Mouse (Mus musculus) kidney, adult 8-10 months (tissue): ENCODE results near the gene Tln2.
A peak's percentile ranks its signal among the peaks of the same experiment; 100 is the strongest.
"Not testable (repeated sequence)": the region's sequence is repeated elsewhere in the genome, so short reads cannot be mapped to it uniquely, and the experiment has no call there.

Experiments used
- DNase-seq, 2 experiments: peaks; one replicate each; pipeline ENCODE4 v3.0.0; 2022

The Tln2 gene

DNA sequence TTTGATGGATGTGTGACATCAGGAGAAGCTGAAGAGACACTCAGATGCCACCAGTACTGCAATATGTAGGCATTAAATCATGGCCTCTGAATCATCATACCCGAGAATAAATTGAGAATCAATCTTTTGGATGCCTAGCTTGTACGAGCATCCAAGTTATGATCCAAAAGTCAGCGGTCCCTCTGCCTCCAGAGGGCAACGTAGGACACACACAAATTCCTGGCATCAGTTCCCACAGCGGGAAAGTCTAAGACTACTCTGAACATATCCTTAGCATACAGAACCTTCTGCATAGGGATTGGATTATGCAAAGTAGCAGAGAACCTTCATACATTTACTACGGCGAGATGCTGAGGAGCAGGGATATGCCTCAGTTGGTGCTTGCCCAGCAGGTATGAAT, 210.5 kb downstream of the Tln2 start:
- no peak for DNase-seq

DNA sequence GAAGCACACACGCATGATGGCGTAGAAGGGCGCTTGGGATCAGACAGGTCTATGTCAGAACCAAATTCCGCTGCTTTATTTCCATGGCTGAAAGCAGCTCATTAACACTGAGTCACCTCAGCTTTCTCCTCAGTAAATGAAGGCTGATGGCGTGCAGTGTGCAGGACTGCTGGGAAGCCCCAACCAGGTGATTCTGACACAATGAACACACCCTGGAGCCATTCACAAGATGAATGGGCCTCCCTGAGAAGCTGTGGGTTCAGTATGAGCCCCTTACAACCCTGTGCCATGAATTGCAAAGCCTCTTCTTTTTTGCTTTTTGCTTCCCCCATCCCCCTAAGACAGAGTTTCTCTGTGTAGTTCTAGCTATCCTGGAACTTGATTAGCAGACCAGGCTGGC, 212.3 kb downstream of the Tln2 start:
- DNase-seq: no peak

DNA sequence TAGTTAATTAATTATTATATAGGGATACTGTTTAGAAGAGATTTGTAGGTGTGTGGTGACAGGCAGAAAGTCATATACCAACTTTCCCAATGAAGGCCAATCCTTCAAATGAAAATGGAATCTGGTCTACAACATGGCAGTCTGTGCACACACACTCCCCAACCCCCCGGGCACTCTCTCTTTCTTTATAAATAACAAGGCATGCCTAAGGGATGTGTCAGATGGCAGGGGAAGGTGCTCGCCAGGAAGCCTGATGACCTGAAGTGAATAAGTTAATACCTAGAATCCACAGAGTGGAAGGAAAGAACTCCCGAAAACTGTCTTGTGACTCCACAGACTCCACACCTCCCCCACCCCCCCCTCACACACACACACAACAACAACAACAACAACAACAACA, 228.2 kb downstream of the Tln2 start:
- DNase-seq: no peak

GRCm38 (mm10) chr9:67328451-67328850, 231.1 kb downstream of the Tln2 start:
- DNase-seq: no peak

DNA sequence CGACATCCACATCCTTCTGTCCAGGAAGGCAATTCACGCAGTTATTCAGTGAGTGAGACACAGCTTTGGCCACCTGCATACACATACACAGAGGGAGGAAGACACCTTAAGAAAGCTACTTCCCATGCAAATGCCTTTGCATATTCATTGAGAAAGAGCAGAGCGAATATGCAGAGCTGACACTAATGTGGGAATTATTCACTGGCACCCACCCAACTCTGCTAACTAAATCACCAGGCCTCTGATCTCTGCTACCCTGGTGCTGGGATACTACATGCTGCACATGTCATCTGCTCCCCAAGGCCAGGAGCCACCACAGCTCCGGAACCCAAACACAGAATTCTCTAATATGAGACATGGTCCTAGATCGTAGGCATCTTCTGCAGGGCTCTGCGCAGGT, 237.6 kb downstream of the Tln2 start:
- no peak for DNase-seq

DNA sequence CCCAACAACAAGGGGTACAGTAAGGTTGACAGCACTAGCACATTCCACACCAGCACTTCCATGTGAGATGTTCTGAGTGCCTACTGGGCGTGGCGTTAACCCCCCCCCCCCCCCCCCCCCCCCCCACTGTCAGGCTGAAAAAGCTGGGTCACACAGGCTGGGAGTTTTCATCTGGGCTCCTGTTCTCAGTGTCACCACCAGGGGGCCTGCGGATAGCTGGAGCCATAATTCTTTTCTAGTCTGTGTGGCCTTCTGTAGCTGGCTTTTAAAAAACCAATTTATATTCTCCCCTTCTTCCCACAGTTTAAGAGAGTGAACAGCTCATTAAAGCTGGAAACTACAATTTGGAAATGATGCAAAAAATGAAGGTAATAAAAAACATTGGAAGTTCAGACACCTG, 244.1 kb downstream of the Tln2 start:
- DNase-seq: peak in 1 of 2 experiments; percentile 46

DNA sequence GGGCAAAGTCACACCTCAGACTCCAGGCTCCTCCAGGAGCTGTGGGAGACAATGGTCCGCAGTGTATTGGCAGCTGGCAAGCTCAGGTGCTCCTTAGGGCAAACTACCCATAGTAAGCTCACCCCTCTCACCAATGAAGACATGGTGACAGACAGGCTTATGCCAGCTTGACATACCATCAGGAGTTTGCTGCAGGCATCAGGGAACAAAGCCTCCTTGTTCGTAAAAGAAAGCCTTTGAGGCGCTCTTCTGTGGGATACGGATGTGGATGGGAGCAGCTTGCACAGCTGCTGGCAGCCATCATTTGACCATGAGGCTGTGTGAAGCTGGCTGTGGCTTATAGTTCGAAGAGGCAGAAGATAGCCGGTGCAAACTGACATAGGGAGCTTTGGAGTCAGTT, 254.5 kb downstream of the Tln2 start:
- no peak for DNase-seq

DNA sequence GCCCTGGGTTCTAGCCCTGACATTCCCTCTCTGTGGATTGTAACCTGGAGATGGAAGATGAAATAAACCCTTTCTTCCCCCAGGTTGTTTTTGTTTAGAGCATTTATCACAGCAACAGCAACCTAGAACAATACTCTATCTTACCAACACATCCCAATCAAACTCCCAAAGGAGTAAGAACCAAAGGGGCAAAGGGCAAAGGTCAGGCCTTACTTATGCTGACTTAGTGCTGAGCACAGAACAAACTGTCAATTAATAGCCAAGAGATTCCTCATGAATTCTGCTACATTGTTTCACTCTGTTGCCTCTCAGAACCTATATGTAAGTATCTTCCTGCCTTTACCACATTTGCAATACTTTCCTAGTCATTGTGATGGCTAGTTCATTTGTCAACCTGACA, 255.5 kb downstream of the Tln2 start:
- DNase-seq: peak; percentile 81 to 83

- DNase-seq: no peak
Observed at GRCm38 (mm10) chr9:67303038-67303437, 256.5 kb downstream of the Tln2 start.

DNA sequence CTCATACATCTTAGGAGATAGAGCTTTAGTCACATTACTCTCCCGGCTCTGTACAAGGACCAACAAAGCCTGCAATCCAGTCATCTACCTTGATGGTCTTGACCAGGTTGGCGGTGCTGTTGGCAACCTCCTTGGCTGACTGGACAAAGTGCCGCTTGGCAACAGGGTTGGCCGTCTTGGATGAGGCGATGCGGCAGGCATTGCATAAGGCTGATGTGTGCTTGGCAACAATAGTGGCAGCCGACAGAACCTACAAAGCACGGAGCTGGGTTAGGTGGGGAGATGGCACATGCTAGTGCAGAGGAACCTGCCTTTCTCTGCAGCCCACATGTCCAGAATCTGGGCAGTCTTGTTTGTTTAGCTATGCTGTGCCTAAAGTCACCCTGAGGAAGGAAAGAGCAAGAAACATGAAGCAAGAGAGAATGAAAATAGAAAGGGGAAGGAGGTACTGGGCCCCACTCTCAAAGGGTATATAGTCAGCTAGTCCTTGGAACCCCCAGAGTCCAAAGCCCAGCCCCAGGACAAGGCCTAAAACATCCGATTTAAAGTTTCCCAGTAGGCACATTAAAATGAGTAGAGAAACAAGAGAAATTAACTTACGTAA, 257.0 kb downstream of the Tln2 start:
- peak; percentile 50 to 57 for DNase-seq

DNA sequence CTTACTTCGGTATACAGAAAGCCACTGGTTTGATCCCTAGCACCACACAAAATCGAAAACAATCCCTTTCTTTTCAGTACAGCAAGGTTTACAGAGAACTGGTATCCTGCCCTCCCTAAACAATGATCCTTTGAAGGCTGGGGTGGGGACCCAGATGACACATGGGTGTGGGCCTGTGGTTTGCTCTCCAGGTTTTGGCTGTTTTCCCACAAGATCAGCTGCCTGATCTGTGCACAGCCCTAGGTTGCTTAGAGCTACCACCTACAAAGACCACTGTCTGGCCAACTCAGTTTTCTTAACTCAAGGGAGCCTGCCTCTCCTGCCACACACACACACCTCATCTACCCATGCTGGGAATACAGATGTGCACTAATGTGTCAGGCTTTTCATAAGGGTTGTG, 257.9 kb downstream of the Tln2 start:
- DNase-seq: no peak

GRCm38 (mm10) chr9:67300769-67301168, 258.7 kb downstream of the Tln2 start:
- no peak for DNase-seq

DNA sequence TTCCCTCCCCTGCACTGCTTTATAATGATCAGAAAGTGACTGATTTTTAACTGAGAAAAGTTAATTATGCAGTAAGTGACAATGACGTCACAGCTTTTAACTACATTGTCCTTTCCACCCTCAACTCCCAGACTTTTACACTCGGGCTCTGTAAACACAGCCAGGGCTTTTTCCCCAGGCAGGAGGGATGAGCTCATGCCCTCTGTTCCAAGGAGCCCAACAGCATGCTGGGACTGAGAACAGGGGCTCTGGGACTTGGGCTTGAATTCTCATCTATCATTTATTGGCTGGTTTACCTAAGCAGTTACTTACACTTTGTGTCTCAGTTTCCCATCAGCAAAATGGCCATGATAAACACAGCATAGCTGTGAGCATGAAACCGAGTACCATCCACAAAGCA, 259.2 kb downstream of the Tln2 start:
- DNase-seq: no peak

DNA sequence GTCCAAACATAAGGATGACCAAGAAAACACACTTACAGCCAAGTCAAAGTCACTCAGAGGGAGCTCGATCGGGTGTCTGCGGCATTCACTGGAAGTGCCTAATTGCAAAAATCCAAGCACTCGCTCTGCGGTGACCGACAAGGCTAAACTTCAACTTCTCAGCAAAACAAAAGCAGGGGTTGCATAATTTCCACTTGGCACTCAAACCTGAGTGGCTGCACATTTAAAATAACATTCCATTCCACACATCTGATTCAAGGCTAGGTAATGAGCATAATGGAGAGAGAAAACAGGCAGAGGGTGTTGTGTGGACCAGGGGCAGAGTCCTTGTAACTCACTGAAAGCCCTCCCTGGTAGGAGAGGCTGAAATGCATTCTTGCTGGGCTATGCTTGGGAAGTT, 260.3 kb downstream of the Tln2 start:
- peak; percentile 80 to 90 for DNase-seq

DNA sequence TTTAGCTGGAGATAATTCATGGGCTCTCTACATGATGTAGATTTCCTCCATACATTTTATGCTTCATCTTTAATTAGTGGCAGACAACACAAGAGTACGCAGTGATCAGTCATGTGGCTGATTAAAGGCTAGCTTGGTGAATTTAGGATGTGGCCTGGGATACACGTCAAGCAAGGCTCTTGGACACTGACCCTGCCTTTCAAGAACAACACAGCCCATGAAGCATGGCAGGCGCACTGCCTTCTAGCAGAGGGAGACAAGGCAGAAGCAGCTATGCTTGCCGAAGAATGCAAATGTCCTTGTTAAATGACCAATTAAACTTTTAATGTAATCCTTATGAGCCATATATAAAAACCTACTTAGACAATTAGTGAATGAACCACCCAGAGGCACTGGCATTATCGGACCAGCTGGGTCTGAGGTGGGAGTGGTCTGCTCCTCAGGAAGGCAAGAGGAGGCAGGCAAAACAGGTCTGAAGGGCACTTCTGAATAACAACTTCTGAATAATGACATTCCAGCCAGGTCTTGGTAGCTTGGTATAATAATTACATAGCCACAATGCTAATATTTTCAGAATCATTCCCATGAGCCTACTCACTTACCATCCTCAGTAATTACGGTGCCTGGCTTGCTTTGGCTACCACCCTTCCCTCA, 262.1 kb downstream of the Tln2 start:
- DNase-seq: peak; percentile 69 to 73

- DNase-seq: no peak
Observed at GRCm38 (mm10) chr9:67287457-67287856, 272.0 kb downstream of the Tln2 start.

DNA sequence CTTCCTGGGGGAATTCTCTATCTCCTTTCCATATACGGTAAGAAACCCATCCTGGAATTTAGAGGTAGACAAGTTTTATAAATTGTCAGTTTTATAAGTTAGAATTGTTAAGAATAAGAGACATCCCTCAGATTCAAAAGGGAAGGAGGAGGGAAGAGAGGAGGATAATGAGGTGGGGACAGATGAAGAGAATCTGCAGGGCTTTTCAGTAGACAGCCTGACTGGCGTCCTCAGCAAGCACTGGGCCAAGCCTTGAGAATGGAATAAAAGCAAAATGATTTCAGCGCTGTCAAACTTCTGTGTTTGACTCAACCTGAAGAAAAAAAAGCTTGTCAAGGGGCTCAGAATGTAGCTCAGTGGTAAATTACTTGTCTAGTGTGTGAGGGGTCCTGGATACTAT, 272.7 kb downstream of the Tln2 start:
- DNase-seq: no peak

GRCm38 (mm10) chr9:67285544-67285943, 274.0 kb downstream of the Tln2 start:
- no peak for DNase-seq

- DNase-seq: no peak
Observed at GRCm38 (mm10) chr9:67281812-67282211, 277.7 kb downstream of the Tln2 start.

DNA sequence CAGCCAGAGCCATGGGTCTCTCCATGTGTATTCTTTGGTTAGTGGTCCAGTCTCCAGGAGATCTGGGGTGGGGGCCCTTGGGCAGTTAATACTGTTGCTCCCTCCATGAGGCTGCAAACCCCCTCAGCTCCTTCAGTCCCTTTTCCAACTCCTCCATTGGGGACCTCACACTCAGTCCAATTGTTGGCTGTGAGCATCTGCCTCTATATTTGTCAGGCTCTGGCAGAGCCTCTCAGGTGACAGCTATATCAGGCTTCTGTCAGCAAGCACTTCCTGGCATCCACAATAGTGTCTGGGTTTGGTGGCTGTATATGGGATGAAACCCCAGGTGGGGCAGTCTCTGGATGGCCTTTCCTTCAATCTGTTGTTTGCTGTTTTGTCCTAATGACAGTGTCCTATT, 279.2 kb downstream of the Tln2 start:
- not testable (repeated sequence) for DNase-seq

- no peak for DNase-seq
Observed at GRCm38 (mm10) chr9:67276446-67276845, 283.1 kb downstream of the Tln2 start.

DNA sequence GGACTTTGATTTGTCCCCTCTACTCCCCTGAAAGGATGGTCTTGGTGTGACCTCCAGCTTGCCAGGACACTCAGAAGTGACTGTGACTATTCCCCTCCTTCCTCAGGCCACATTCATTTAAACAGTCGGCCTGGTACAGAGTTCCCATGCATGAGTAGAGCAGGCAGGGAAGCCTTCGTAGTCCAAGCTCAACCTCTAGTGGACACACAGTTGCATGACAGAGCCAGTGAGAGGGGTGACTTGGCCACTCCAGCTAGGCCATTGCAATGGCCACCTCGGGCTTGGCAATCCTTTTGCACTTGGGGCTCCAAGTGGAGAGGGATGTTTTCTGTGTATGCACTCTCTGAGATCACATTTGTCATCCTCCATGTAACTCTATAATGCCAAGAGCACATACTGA, 285.2 kb downstream of the Tln2 start:
- no peak for DNase-seq

- DNase-seq: no peak
Observed at GRCm38 (mm10) chr9:67273362-67273761, 286.1 kb downstream of the Tln2 start.

GRCm38 (mm10) chr9:67270734-67271133, 288.8 kb downstream of the Tln2 start:
- DNase-seq: no peak

DNA sequence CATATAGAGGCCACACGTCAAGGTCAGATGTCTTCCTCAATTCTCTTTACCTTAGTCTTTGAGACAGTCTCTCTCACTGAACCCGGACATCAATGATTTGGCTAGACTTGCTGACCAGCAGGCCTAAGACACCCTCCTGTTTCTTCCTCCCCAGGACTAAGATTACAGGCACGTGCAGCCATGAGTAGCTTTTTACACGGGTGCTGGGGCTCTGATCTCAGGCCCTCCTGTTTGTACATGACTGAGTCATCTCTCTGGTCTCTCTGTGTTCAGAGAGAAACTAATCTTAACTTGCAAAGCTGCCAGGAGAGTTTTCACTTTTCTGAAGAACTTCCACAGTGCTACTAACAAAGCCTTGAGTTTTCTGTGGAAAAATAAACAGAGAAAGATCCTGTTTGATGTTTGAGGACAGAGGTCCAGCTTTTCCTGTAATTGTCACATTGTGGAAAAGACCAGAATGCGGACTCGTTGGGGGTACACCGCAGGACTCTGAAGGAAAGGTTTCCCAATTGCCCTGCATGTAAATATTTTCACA, 289.4 kb downstream of the Tln2 start:
- DNase-seq: no peak
